Mouse (Mus musculus) CH12.LX (cell line): ENCODE data around the gene Stk24. TPM values are rescaled to one million over a fixed set of nuclear protein-coding genes. Genes with fewer than 3 reads are reported as not detected.

Source experiments
- DNase-seq: peaks from one replicate; pipeline ENCODE4 v3.0.0-alpha.2; 2013; ENCODE audit errors: extremely low read depth
- H3K27ac ChIP-seq: 2 replicates; pipeline ENCODE4 v1.5.1; 2012; ENCODE audit warnings: low read depth, mild to moderate bottlenecking, control low read depth, moderate library complexity; ENCODE audit not compliant: insufficient read depth
- H3K27me3 ChIP-seq: replicated peaks from 2 replicates; pipeline ENCODE3; 2012; ENCODE audit warnings: inconsistent platforms
- H3K36me3 ChIP-seq, 2 experiments: replicated peaks in 1 of 2; 2 replicates each; pipeline versions ENCODE3 to v1.6.1; 2012; ENCODE audit warnings: inconsistent platforms in 1 of 2, low read length in 1 of 2, mild to moderate bottlenecking in 1 of 2, mixed read lengths in 1 of 2, moderate library complexity in 1 of 2; ENCODE audit not compliant: control insufficient read depth in 1 of 2, insufficient read depth in 1 of 2
- H3K4me1 ChIP-seq, 2 experiments: 2 replicates each; pipeline ENCODE4 v1.6.1; 2012; ENCODE audit warnings: inconsistent platforms in 1 of 2, moderate library complexity in 1 of 2; ENCODE audit not compliant: insufficient read depth in 2 of 2, control insufficient read depth in 1 of 2
- H3K4me2 ChIP-seq: 2 replicates; pipeline ENCODE4 v1.6.1; 2012; ENCODE audit warnings: low read depth, mild to moderate bottlenecking, control low read depth; ENCODE audit not compliant: poor library complexity, insufficient read depth, severe bottlenecking
- H3K4me3 ChIP-seq, 3 experiments: fragments of 150-350 bp in 1 of 3; sonication (generic) in 1 of 3; replicated peaks in 1 of 3; 2 replicates each; pipeline versions ENCODE3 to v1.5.1; 2011 to 2012; ENCODE audit warnings: low read depth in 2 of 3, low read length in 2 of 3, mild to moderate bottlenecking in 2 of 3, moderate library complexity in 2 of 3, control low read depth in 1 of 3, improper control_type of control experiment in 1 of 3, inconsistent platforms in 1 of 3, mixed read lengths in 1 of 3; ENCODE audit not compliant: poor library complexity in 1 of 3
- H3K79me2 ChIP-seq: replicated peaks from 2 replicates; pipeline ENCODE4 v1.6.1; 2012; ENCODE audit warnings: mild to moderate bottlenecking, moderate library complexity; ENCODE audit not compliant: control insufficient read depth, poor library complexity, insufficient read depth, severe bottlenecking; ENCODE audit errors: extremely low read depth
- H3K9ac ChIP-seq: 2 replicates; pipeline ENCODE4 v1.6.1; 2012; ENCODE audit warnings: low read depth, mild to moderate bottlenecking, control low read depth, moderate library complexity; ENCODE audit not compliant: insufficient read depth
- H3K9me3 ChIP-seq: replicated peaks from 2 replicates; pipeline ENCODE3; 2012; ENCODE audit warnings: low read length, inconsistent platforms, mixed read lengths
- CHD2 ChIP-seq: IDR thresholded peaks from 2 replicates; pipeline ENCODE4 v1.6.1; 2011; ENCODE audit warnings: low read length, improper control_type of control experiment
- CTCF ChIP-seq, 2 experiments: IDR thresholded peaks in 1 of 2; conservative IDR thresholded peaks in 1 of 2; 2 replicates each; pipeline ENCODE4 v1.5.1; 2011 to 2012; ENCODE audit warnings: low read depth in 2 of 2, low read length in 2 of 2, improper control_type of control experiment in 1 of 2, inconsistent platforms in 1 of 2, mild to moderate bottlenecking in 1 of 2, moderate library complexity in 1 of 2
- E2F4 ChIP-seq: IDR thresholded peaks from 2 replicates; pipeline ENCODE4 v1.6.1; 2011; ENCODE audit warnings: low read depth, low read length, improper control_type of control experiment; ENCODE audit not compliant: insufficient replicate concordance
- EP300 ChIP-seq: IDR thresholded peaks from 2 replicates; pipeline ENCODE4 v1.6.1; 2011; ENCODE audit warnings: low read length, improper control_type of control experiment
- ETS1 ChIP-seq: conservative IDR thresholded peaks from 2 replicates; pipeline ENCODE4 v1.6.1; 2012; ENCODE audit warnings: low read depth, mild to moderate bottlenecking, inconsistent platforms, low read length, improper control_type of control experiment, moderate library complexity
- HCFC1 ChIP-seq: IDR thresholded peaks from 2 replicates; pipeline ENCODE4 v1.6.1; 2012; ENCODE audit warnings: low read depth, mild to moderate bottlenecking, inconsistent platforms, low read length, improper control_type of control experiment
- IRF4 ChIP-seq: IDR thresholded peaks from 2 replicates; pipeline ENCODE4 v1.6.1; 2014; ENCODE audit warnings: low read depth, mild to moderate bottlenecking, inconsistent platforms, low read length, improper control_type of control experiment
- JUN ChIP-seq: IDR thresholded peaks from 2 replicates; pipeline ENCODE4 v1.6.1; 2011; ENCODE audit warnings: low read depth, mild to moderate bottlenecking, low read length, improper control_type of control experiment, moderate library complexity; ENCODE audit not compliant: insufficient read depth
- JUND ChIP-seq: conservative IDR thresholded peaks from 2 replicates; pipeline ENCODE4 v1.6.1; 2011; ENCODE audit warnings: low read depth, low read length, improper control_type of control experiment
- KAT2A ChIP-seq: IDR thresholded peaks from 2 replicates; pipeline ENCODE4 v1.6.1; 2012; ENCODE audit warnings: low read length, improper control_type of control experiment, inconsistent platforms; ENCODE audit not compliant: insufficient replicate concordance
- MAFK ChIP-seq: IDR thresholded peaks from 2 replicates; pipeline ENCODE4 v1.6.1; 2011; ENCODE audit warnings: low read length, improper control_type of control experiment; ENCODE audit not compliant: insufficient replicate concordance
- MAX ChIP-seq: IDR thresholded peaks from 2 replicates; pipeline ENCODE4 v1.6.1; 2011; ENCODE audit warnings: low read length, improper control_type of control experiment
- MAZ ChIP-seq: IDR thresholded peaks from 2 replicates; pipeline ENCODE4 v1.6.1; 2012; ENCODE audit warnings: low read depth, mild to moderate bottlenecking, inconsistent platforms, low read length, improper control_type of control experiment, moderate library complexity
- MEF2A ChIP-seq: IDR thresholded peaks from 2 replicates; pipeline ENCODE4 v1.6.1; 2014; ENCODE audit warnings: low read depth, mild to moderate bottlenecking, inconsistent platforms, low read length, improper control_type of control experiment, borderline replicate concordance
- MXI1 ChIP-seq: IDR thresholded peaks from 2 replicates; pipeline ENCODE4 v1.6.1; 2011; ENCODE audit warnings: mild to moderate bottlenecking, low read depth, low read length, improper control_type of control experiment
- MYC ChIP-seq: IDR thresholded peaks from 2 replicates; pipeline ENCODE4 v1.6.1; 2011; ENCODE audit warnings: low read depth, mild to moderate bottlenecking, improper control_type of control experiment, low read length
- PAX5 ChIP-seq: IDR thresholded peaks from 2 replicates; pipeline ENCODE4 v1.6.1; 2012; ENCODE audit warnings: low read length, inconsistent platforms, mixed read lengths
- POLR2A ChIP-seq: IDR thresholded peaks from 2 replicates; pipeline ENCODE4 v1.6.1; 2011; ENCODE audit warnings: low read depth, mild to moderate bottlenecking, improper control_type of control experiment, low read length
- POLR2AphosphoS2 ChIP-seq: IDR thresholded peaks from 2 replicates; pipeline ENCODE4 v1.6.1; 2011; ENCODE audit warnings: low read depth, low read length, improper control_type of control experiment
- RCOR1 ChIP-seq: conservative IDR thresholded peaks from 2 replicates; pipeline ENCODE4 v1.6.1; 2012; ENCODE audit warnings: low read depth, mild to moderate bottlenecking, inconsistent platforms, low read length, improper control_type of control experiment
- SMC3 ChIP-seq: IDR thresholded peaks from 2 replicates; pipeline ENCODE4 v1.6.1; 2011; ENCODE audit warnings: low read depth, low read length, improper control_type of control experiment
- UBTF ChIP-seq: IDR thresholded peaks from 2 replicates; pipeline ENCODE4 v1.6.1; 2012; ENCODE audit warnings: low read depth, mild to moderate bottlenecking, inconsistent platforms, low read length, improper control_type of control experiment, moderate library complexity
- USF1 ChIP-seq: IDR thresholded peaks from 2 replicates; pipeline ENCODE4 v1.6.1; 2014; ENCODE audit warnings: low read depth, mild to moderate bottlenecking, inconsistent platforms, low read length, improper control_type of control experiment
- USF2 ChIP-seq: conservative IDR thresholded peaks from 2 replicates; pipeline ENCODE4 v1.6.1; 2011; ENCODE audit warnings: low read depth, low read length, improper control_type of control experiment
- ZKSCAN1 ChIP-seq: IDR thresholded peaks from 2 replicates; pipeline ENCODE4 v1.6.1; 2012; ENCODE audit warnings: low read depth, inconsistent platforms, low read length, improper control_type of control experiment, borderline replicate concordance
- ZMIZ1 ChIP-seq: IDR thresholded peaks from 2 replicates; pipeline ENCODE4 v1.6.1; 2012; ENCODE audit warnings: low read depth, mild to moderate bottlenecking, inconsistent platforms, low read length, improper control_type of control experiment
- ZNF384 ChIP-seq: IDR thresholded peaks from 2 replicates; pipeline ENCODE4 v1.6.1; 2012; ENCODE audit warnings: low read depth, low read length, improper control_type of control experiment, inconsistent platforms
- dilution Hi-C: fragments of 300-500 bp; cut with MboI; formaldehyde crosslinking; loops from 2 replicates; pipeline ENCODE4 v1.14.3; 2020; ENCODE audit warnings: low sequenced_read_pairs; ENCODE audit not compliant: extremely low pct_unique_long_range_greater_than_20kb, extremely low pct_ligation_motif_present
- in situ Hi-C: fragments of 300-500 bp; cut with MboI; formaldehyde crosslinking; loops from 3 replicates; pipeline ENCODE4 v1.14.3; 2019; ENCODE audit warnings: low sequenced_read_pairs, low pct_ligation_motif_present, low pct_unique_long_range_greater_than_20kb, mixed read lengths
- polyA plus RNA-seq: library from polyadenylated mRNA; unstranded; fragments of >175 nt; gene quantifications from 2 replicates; pipeline ENCODE4 v1.2.1, GENCODE M21; 2012; ENCODE audit warnings: low read depth; ENCODE audit not compliant: insufficient read length
- total RNA-seq, 2 experiments: library from RNA; depleted of rRNA; stranded (reverse); fragments of 300-350 nt in 1 of 2; fragments of >200 nt in 1 of 2; gene quantifications; 2 replicates each; pipeline ENCODE4 v1.2.3; 2012 to 2014

Gene Stk24
- total and polyA plus RNA-seq, 3 experiments, result 35.5 to 96.7 (median 52.7) TPM

DNA sequence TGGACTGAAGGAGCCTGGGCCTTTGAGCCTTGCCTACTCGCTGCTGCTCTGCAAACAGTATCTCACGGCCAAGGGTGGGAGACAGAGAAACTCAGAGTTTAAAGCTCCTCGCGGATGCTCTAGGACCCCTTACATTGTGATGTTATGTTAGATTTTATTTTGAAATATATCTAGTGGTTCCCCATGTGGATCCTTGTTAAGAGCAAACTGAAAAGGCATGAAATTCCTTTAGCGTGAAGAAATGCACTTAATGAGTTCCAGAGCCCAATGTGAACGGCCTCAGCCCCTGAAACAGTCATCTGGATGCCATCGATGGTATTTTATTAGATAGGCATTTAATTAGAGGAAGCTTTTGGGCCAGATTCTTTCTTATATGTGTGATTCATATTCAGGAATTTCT is 132.5 kb downstream of the Stk24 start:
- H3K79me2 ChIP-seq, result no peaks in the 10 kb centered on the region
- H3K4me3 ChIP-seq, result no peak overlapping the region
- H3K9ac ChIP-seq, result no peak overlapping the region
- no peak for TF ChIP-seq UBTF
- no peak for TF ChIP-seq USF2
- TF ChIP-seq JUND, result no peak
- TF ChIP-seq MAX, result no peak
- no peak for TF ChIP-seq IRF4
- no peak for TF ChIP-seq ZMIZ1
- TF ChIP-seq EP300, result no peak
- TF ChIP-seq ZNF384, result no peak
- no peak for TF ChIP-seq PAX5
- in situ Hi-C loops, result loop anchor here (10.0 kb wide), 1 partner anchor 412 kb away; no protein-coding TSS in a partner anchor
- no peaks in the 10 kb centered on the region for H3K9me3 ChIP-seq
- peaks cover 11 to 46% of the 10 kb centered on the region in 2 experiments for H3K4me1 ChIP-seq
- dilution Hi-C loops, result no loop called here
- no peaks in the 10 kb centered on the region for H3K27me3 ChIP-seq
- DNase-seq, result no peak
- H3K4me2 ChIP-seq, result no peak overlapping the region
- no peak overlapping the region for H3K27ac ChIP-seq
- peaks cover 0 to 48% of the 10 kb centered on the region in 2 experiments for H3K36me3 ChIP-seq

DNA sequence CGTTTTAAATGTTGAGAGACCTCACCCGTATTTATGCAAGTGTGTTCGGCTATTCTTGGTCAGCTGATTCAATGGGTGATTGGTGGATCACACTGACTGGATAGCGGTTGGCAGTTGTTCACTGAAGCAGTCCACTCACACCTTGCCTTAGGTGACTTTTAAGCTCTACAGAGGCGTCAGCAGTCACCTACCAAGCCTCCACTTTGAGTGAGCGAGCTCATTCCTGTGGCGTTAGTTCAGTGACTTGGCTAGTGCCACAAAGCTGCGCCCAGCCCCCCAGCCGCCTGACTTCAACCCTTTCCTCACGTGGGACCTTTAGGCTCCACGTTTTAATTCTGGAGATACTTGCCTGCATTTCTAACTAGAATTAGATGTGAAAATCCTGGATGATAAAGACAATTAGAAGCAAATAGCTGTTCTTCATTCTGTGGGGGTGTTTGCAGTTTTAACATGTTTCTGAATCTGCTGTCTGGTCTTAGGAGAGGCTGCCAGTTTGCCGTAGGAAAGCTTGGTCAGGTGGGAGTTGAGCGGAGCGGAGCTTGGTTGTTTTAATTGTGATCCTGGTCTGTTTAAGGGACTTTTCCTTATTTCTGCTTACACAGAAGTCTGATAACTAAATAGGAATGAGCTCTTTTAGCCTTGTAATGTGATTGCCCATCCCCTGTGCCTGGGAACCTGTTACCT is 133.6 kb downstream of the Stk24 start:
- Histone ChIP-seq H3K4me2 (no peak overlapping the region), H3K27ac (no peak overlapping the region), H3K27me3 (no peaks in the 10 kb centered on the region), H3K79me2 (no peaks in the 10 kb centered on the region), H3K4me3 (no peak overlapping the region), H3K9ac (no peak overlapping the region), H3K36me3 (peaks cover 0 to 56% of the 10 kb centered on the region in 2 experiments), H3K9me3 (no peaks in the 10 kb centered on the region), H3K4me1 (peaks cover 11 to 46% of the 10 kb centered on the region in 2 experiments)
- DNase-seq, result no peak
- in situ Hi-C loops, result loop anchor here (10.0 kb wide), 1 partner anchor 411 kb away; no protein-coding TSS in a partner anchor
- dilution Hi-C loops, result no loop called here
- no peak for TF ChIP-seq RCOR1
- TF ChIP-seq HCFC1, result no peak
- TF ChIP-seq ZKSCAN1, result no peak
- no peak for TF ChIP-seq MEF2A
- TF ChIP-seq ETS1, result no peak
- TF ChIP-seq POLR2A, result no peak
- TF ChIP-seq MAFK, result no peak
- no peak for TF ChIP-seq CHD2
- TF ChIP-seq JUN, result no peak
- no peak for TF ChIP-seq MAZ
- no peak for TF ChIP-seq MYC
- TF ChIP-seq KAT2A, result no peak
- TF ChIP-seq POLR2AphosphoS2, result no peak
- no peak for TF ChIP-seq SMC3
- no peak for TF ChIP-seq CTCF (conservative IDR thresholded peaks at IDR 0.05 in 1 of 2, IDR thresholded peaks at IDR 0.05 in 1 of 2; ENCODE audit: low read depth in 2 of 2, low read length in 2 of 2)
- no peak for TF ChIP-seq USF1
- TF ChIP-seq ZNF384, result no peak
- no peak for TF ChIP-seq E2F4
- TF ChIP-seq MXI1, result no peak
